Mouse (Mus musculus) urinary bladder, postnatal 14 days (tissue): Measurements from ENCODE around the gene Tbc1d19.

Experiments used
- DNase-seq: peaks from one replicate; pipeline ENCODE4 v3.0.0; 2021; ENCODE audit warnings: low spot score

Gene Tbc1d19

GRCm38 (mm10) chr5:53909201-53909600 is 99.8 kb downstream of the Tbc1d19 start:
- DNase-seq: no peak

- no peak for DNase-seq
Observed at GRCm38 (mm10) chr5:53920416-53920815, 111.0 kb downstream of the Tbc1d19 start.

GRCm38 (mm10) chr5:53922149-53922904 is 112.9 kb downstream of the Tbc1d19 start:
- DNase-seq: no peak

- DNase-seq: no peak
Observed at GRCm38 (mm10) chr5:53924005-53924404, 114.6 kb downstream of the Tbc1d19 start.

GRCm38 (mm10) chr5:53926301-53926855 is 117.0 kb downstream of the Tbc1d19 start:
- no peak for DNase-seq

- DNase-seq: no peak
Observed at GRCm38 (mm10) chr5:53927886-53928285, 118.5 kb downstream of the Tbc1d19 start.

GRCm38 (mm10) chr5:53928537-53928936 is 119.1 kb downstream of the Tbc1d19 start:
- DNase-seq: no peak

- peak; percentile 29 for DNase-seq
Observed at GRCm38 (mm10) chr5:53929205-53929614, 119.8 kb downstream of the Tbc1d19 start.

- no peak for DNase-seq
Observed at GRCm38 (mm10) chr5:53929814-53930213, 120.4 kb downstream of the Tbc1d19 start.

GRCm38 (mm10) chr5:53931011-53931410 is 121.6 kb downstream of the Tbc1d19 start:
- no peak for DNase-seq

GRCm38 (mm10) chr5:53933628-53934027 is 124.2 kb downstream of the Tbc1d19 start:
- peak; percentile 73 for DNase-seq

GRCm38 (mm10) chr5:53934040-53934439 is 124.6 kb downstream of the Tbc1d19 start:
- DNase-seq: no peak

GRCm38 (mm10) chr5:53934826-53935225 is 125.4 kb downstream of the Tbc1d19 start:
- DNase-seq: no peak

- DNase-seq: peak; percentile 23
Observed at GRCm38 (mm10) chr5:53937187-53937586, 127.8 kb downstream of the Tbc1d19 start.

GRCm38 (mm10) chr5:53939026-53939425 is 129.6 kb downstream of the Tbc1d19 start:
- DNase-seq: no peak

GRCm38 (mm10) chr5:53941322-53942024 is 132.1 kb downstream of the Tbc1d19 start:
- no peak for DNase-seq

- DNase-seq: no peak
Observed at GRCm38 (mm10) chr5:53942332-53942731, 132.9 kb downstream of the Tbc1d19 start.

GRCm38 (mm10) chr5:53943321-53943857 is 134.0 kb downstream of the Tbc1d19 start:
- DNase-seq: no peak

- no peak for DNase-seq
Observed at GRCm38 (mm10) chr5:53946747-53947146, 137.3 kb downstream of the Tbc1d19 start.

- DNase-seq: no peak
Observed at GRCm38 (mm10) chr5:53947549-53948183, 138.3 kb downstream of the Tbc1d19 start.

GRCm38 (mm10) chr5:53948606-53949266 is 139.3 kb downstream of the Tbc1d19 start:
- DNase-seq: no peak

GRCm38 (mm10) chr5:53950189-53950588 is 140.8 kb downstream of the Tbc1d19 start:
- no peak for DNase-seq
